Mouse (Mus musculus): ENCODE data around the gene Igfbp4. TPM values are rescaled to one million over a fixed set of nuclear protein-coding genes. Genes with fewer than 3 reads are reported as not detected.

Igfbp4 gene
- 966 and 1,068 TPM in 2 replicates for polyA plus RNA-seq (2014; fragmentation: Nextera tagmentation; extraction: Ambion mirVana)

- Histone ChIP-seq H3K4me2 (ENCODE audit: low read depth, low read length) (peak within 1 kb of the TSS; percentile 74), H3K9me3 (ENCODE audit: control insufficient read depth, low read length) (no peaks in the 10 kb centered on the region), H3K9ac (ENCODE audit: low read depth, low read length) (peak within 1 kb of the TSS; percentile 93), H3K36me3 (ENCODE audit: control insufficient read depth, insufficient read depth, low read length) (peaks cover 9% of the 10 kb centered on the region; the same call in 1 of the 2 replicates), H3K4me3 (ENCODE audit: low read depth, low read length) (peak within 1 kb of the TSS; percentile 76), H3K4me1 (ENCODE audit: control insufficient read depth, insufficient read depth, low read length) (peaks cover 25% of the 10 kb centered on the region; the same call in 1 of the 2 replicates), H3K27me3 (replicated peaks; ENCODE audit: control insufficient read depth, insufficient read depth, low read length) (no peaks in the 10 kb centered on the region), H3K27ac (replicated peaks; ENCODE audit: low read depth, low read length) (peak within 1 kb of the TSS; percentile 93)
- peak; percentile 93 for DNase-seq (ENCODE audit: low spot score)
- 1% methylated on average over 12 of the region's 63 CpGs for WGBS
- ATAC-seq (ENCODE audit: low read depth) = peak; percentile 80
Observed at GRCm38 (mm10) chr11:99041051-99041729, at the start of gene Igfbp4. Gene Igfbp4, plus strand, starts transcription at chr11:99041244.

- Histone ChIP-seq H3K36me3 (ENCODE audit: control insufficient read depth, insufficient read depth, low read length) (peaks cover 92% of the 10 kb centered on the region), H3K9me3 (ENCODE audit: control insufficient read depth, low read length) (no peaks in the 10 kb centered on the region), H3K27me3 (replicated peaks; ENCODE audit: control insufficient read depth, insufficient read depth, low read length) (no peaks in the 10 kb centered on the region), H3K4me3 (ENCODE audit: low read depth, low read length) (no peak overlapping the region), H3K4me1 (ENCODE audit: control insufficient read depth, insufficient read depth, low read length) (no peaks in the 10 kb centered on the region), H3K27ac (replicated peaks; ENCODE audit: low read depth, low read length) (no peak overlapping the region), H3K4me2 (ENCODE audit: low read depth, low read length) (no peak overlapping the region), H3K9ac (ENCODE audit: low read depth, low read length) (no peak overlapping the region)
- no peak for ATAC-seq (ENCODE audit: low read depth)
- DNase-seq (ENCODE audit: low spot score) = no peak
- WGBS = 93% methylated on average over 7 of the region's 7 CpGs
Observed at GRCm38 (mm10) chr11:98995987-98996386, 45.1 kb upstream of the Igfbp4 start.

GRCm38 (mm10) chr11:98997659-98998058 is 43.4 kb upstream of the Igfbp4 start:
- no peak overlapping the region for H3K9ac ChIP-seq (ENCODE audit: low read depth, low read length)

GRCm38 (mm10) chr11:98998776-98999175 is 42.3 kb upstream of the Igfbp4 start:
- DNase-seq (ENCODE audit: low spot score) = peak; percentile 39
- peaks cover 96% of the 10 kb centered on the region for H3K36me3 ChIP-seq (ENCODE audit: control insufficient read depth, insufficient read depth, low read length)
- H3K27me3 ChIP-seq (replicated peaks; ENCODE audit: control insufficient read depth, insufficient read depth, low read length) = no peaks in the 10 kb centered on the region
- H3K4me1 ChIP-seq (ENCODE audit: control insufficient read depth, insufficient read depth, low read length) = no peaks in the 10 kb centered on the region
- H3K27ac ChIP-seq (replicated peaks; ENCODE audit: low read depth, low read length) = no peak overlapping the region
- H3K9me3 ChIP-seq (ENCODE audit: control insufficient read depth, low read length) = no peaks in the 10 kb centered on the region
- H3K4me3 ChIP-seq (ENCODE audit: low read depth, low read length) = no peak overlapping the region
- no peak overlapping the region for H3K4me2 ChIP-seq (ENCODE audit: low read depth, low read length)
- H3K9ac ChIP-seq (ENCODE audit: low read depth, low read length) = no peak overlapping the region
- no peak for ATAC-seq (ENCODE audit: low read depth)

More at GRCm38 (mm10) chr11:98997659-98998058, 43.4 kb upstream of the Igfbp4 start:
- DNase-seq (ENCODE audit: low spot score) (no peak), ATAC-seq (ENCODE audit: low read depth) (no peak)
- H3K9me3 ChIP-seq (ENCODE audit: control insufficient read depth, low read length) = no peaks in the 10 kb centered on the region
- 94% methylated on average over 4 of the region's 4 CpGs for WGBS
- no peaks in the 10 kb centered on the region for H3K4me1 ChIP-seq (ENCODE audit: control insufficient read depth, insufficient read depth, low read length)
- H3K4me3 ChIP-seq (ENCODE audit: low read depth, low read length) = no peak overlapping the region
- H3K36me3 ChIP-seq (ENCODE audit: control insufficient read depth, insufficient read depth, low read length) = peaks cover 97% of the 10 kb centered on the region
- H3K27ac ChIP-seq (replicated peaks; ENCODE audit: low read depth, low read length) = no peak overlapping the region
- H3K27me3 ChIP-seq (replicated peaks; ENCODE audit: control insufficient read depth, insufficient read depth, low read length) = no peaks in the 10 kb centered on the region
- no peak overlapping the region for H3K4me2 ChIP-seq (ENCODE audit: low read depth, low read length)

GRCm38 (mm10) chr11:98999243-98999642 is 41.8 kb upstream of the Igfbp4 start:
- no peak for ATAC-seq (ENCODE audit: low read depth)
- H3K36me3 ChIP-seq (ENCODE audit: control insufficient read depth, insufficient read depth, low read length) = peaks cover 96% of the 10 kb centered on the region
- no peak overlapping the region for H3K4me3 ChIP-seq (ENCODE audit: low read depth, low read length)
- H3K27ac ChIP-seq (replicated peaks; ENCODE audit: low read depth, low read length) = no peak overlapping the region
- no peak overlapping the region for H3K4me2 ChIP-seq (ENCODE audit: low read depth, low read length)
- no peaks in the 10 kb centered on the region for H3K4me1 ChIP-seq (ENCODE audit: control insufficient read depth, insufficient read depth, low read length)
- no peaks in the 10 kb centered on the region for H3K27me3 ChIP-seq (replicated peaks; ENCODE audit: control insufficient read depth, insufficient read depth, low read length)
- no peak for DNase-seq (ENCODE audit: low spot score)
- no peak overlapping the region for H3K9ac ChIP-seq (ENCODE audit: low read depth, low read length)
- no peaks in the 10 kb centered on the region for H3K9me3 ChIP-seq (ENCODE audit: control insufficient read depth, low read length)
- 87% methylated on average over 11 of the region's 11 CpGs for WGBS

- 92% methylated on average over 9 of the region's 9 CpGs for WGBS
- no peak for ATAC-seq (ENCODE audit: low read depth)
- no peaks in the 10 kb centered on the region for H3K27me3 ChIP-seq (replicated peaks; ENCODE audit: control insufficient read depth, insufficient read depth, low read length)
Observed at GRCm38 (mm10) chr11:99006788-99007187, 34.3 kb upstream of the Igfbp4 start.

GRCm38 (mm10) chr11:99010124-99010523 is 30.9 kb upstream of the Igfbp4 start:
- no peaks in the 10 kb centered on the region for H3K27me3 ChIP-seq (replicated peaks; ENCODE audit: control insufficient read depth, insufficient read depth, low read length)
- no peak overlapping the region for H3K9ac ChIP-seq (ENCODE audit: low read depth, low read length)
- 87% methylated on average over 4 of the region's 4 CpGs for WGBS
- no peak for DNase-seq (ENCODE audit: low spot score)
- no peak overlapping the region for H3K4me3 ChIP-seq (ENCODE audit: low read depth, low read length)
- H3K9me3 ChIP-seq (ENCODE audit: control insufficient read depth, low read length) = no peaks in the 10 kb centered on the region
- peaks cover 85% of the 10 kb centered on the region for H3K36me3 ChIP-seq (ENCODE audit: control insufficient read depth, insufficient read depth, low read length)
- H3K27ac ChIP-seq (replicated peaks; ENCODE audit: low read depth, low read length) = no peak overlapping the region
- no peak for ATAC-seq (ENCODE audit: low read depth)
- no peak overlapping the region for H3K4me2 ChIP-seq (ENCODE audit: low read depth, low read length)
- no peaks in the 10 kb centered on the region for H3K4me1 ChIP-seq (ENCODE audit: control insufficient read depth, insufficient read depth, low read length)

More at GRCm38 (mm10) chr11:99006788-99007187, 34.3 kb upstream of the Igfbp4 start:
- Histone ChIP-seq H3K27ac (replicated peaks; ENCODE audit: low read depth, low read length) (no peak overlapping the region), H3K4me3 (ENCODE audit: low read depth, low read length) (no peak overlapping the region), H3K9ac (ENCODE audit: low read depth, low read length) (no peak overlapping the region), H3K4me2 (ENCODE audit: low read depth, low read length) (no peak overlapping the region), H3K4me1 (ENCODE audit: control insufficient read depth, insufficient read depth, low read length) (no peaks in the 10 kb centered on the region), H3K36me3 (ENCODE audit: control insufficient read depth, insufficient read depth, low read length) (peaks cover 83% of the 10 kb centered on the region), H3K9me3 (ENCODE audit: control insufficient read depth, low read length) (no peaks in the 10 kb centered on the region)
- no peak for DNase-seq (ENCODE audit: low spot score)

- Histone ChIP-seq H3K27ac (replicated peaks; ENCODE audit: low read depth, low read length) (no peak overlapping the region), H3K27me3 (replicated peaks; ENCODE audit: control insufficient read depth, insufficient read depth, low read length) (no peaks in the 10 kb centered on the region), H3K9me3 (ENCODE audit: control insufficient read depth, low read length) (no peaks in the 10 kb centered on the region), H3K4me1 (ENCODE audit: control insufficient read depth, insufficient read depth, low read length) (no peaks in the 10 kb centered on the region), H3K9ac (ENCODE audit: low read depth, low read length) (no peak overlapping the region), H3K4me2 (ENCODE audit: low read depth, low read length) (no peak overlapping the region), H3K36me3 (ENCODE audit: control insufficient read depth, insufficient read depth, low read length) (peaks cover 85% of the 10 kb centered on the region), H3K4me3 (ENCODE audit: low read depth, low read length) (no peak overlapping the region)
- WGBS = 94% methylated on average over 5 of the region's 5 CpGs
- DNase-seq (ENCODE audit: low spot score) (no peak), ATAC-seq (ENCODE audit: low read depth) (no peak)
Observed at GRCm38 (mm10) chr11:99010706-99011105, 30.3 kb upstream of the Igfbp4 start.

GRCm38 (mm10) chr11:99013856-99014255 is 27.2 kb upstream of the Igfbp4 start:
- Histone ChIP-seq H3K9ac (ENCODE audit: low read depth, low read length) (no peak overlapping the region), H3K4me2 (ENCODE audit: low read depth, low read length) (no peak overlapping the region), H3K4me3 (ENCODE audit: low read depth, low read length) (no peak overlapping the region), H3K9me3 (ENCODE audit: control insufficient read depth, low read length) (no peaks in the 10 kb centered on the region), H3K4me1 (ENCODE audit: control insufficient read depth, insufficient read depth, low read length) (no peaks in the 10 kb centered on the region), H3K27me3 (replicated peaks; ENCODE audit: control insufficient read depth, insufficient read depth, low read length) (no peaks in the 10 kb centered on the region), H3K36me3 (ENCODE audit: control insufficient read depth, insufficient read depth, low read length) (peaks cover 97% of the 10 kb centered on the region), H3K27ac (replicated peaks; ENCODE audit: low read depth, low read length) (no peak overlapping the region)
- WGBS = 82% methylated on average over 1 of the region's 1 CpGs
- DNase-seq (ENCODE audit: low spot score) = no peak
- no peak for ATAC-seq (ENCODE audit: low read depth)
